Mouse (Mus musculus): Measurements from ENCODE around the gene Ncln. TPM values are rescaled to one million over a fixed set of nuclear protein-coding genes. Genes with fewer than 3 reads are reported as not detected.
A peak's percentile ranks its signal among the peaks of the same experiment; 100 is the strongest.

The Ncln gene
- polyA plus RNA-seq, 1 experiment from 2014 or later, result 56.1 TPM

GRCm38 (mm10) chr10:81526779-81527178 lies 30.6 kb upstream of the Ncln start:
- no peak; the same call in 1 of the 2 replicates for ATAC-seq (replicated peaks; ENCODE audit: low FRiP score, low read depth)

GRCm38 (mm10) chr10:81525017-81525694 lies 29.0 kb upstream of the Ncln start:
- no peaks in the 10 kb centered on the region for H3K27me3 ChIP-seq (ENCODE audit: insufficient read depth, low read length)
- WGBS, result 55% methylated on average over 12 of the region's 13 CpGs
- ATAC-seq (replicated peaks; ENCODE audit: low FRiP score, low read depth) (no peak), DNase-seq (ENCODE audit: low spot score) (no peak)
- no peaks in the 10 kb centered on the region for H3K9me3 ChIP-seq (replicated peaks; ENCODE audit: low read length)
- no peak overlapping the region for H3K4me3 ChIP-seq (replicated peaks; ENCODE audit: low read depth, low read length)
- H3K36me3 ChIP-seq (ENCODE audit: insufficient read depth, low read length), result peaks cover 12% of the 10 kb centered on the region; the same call in 1 of the 2 replicates
- H3K9ac ChIP-seq (ENCODE audit: low read depth, low read length), result no peak overlapping the region
- no peaks in the 10 kb centered on the region for H3K4me1 ChIP-seq (replicated peaks; ENCODE audit: insufficient read depth, low read length)
- TF ChIP-seq CTCF (IDR thresholded peaks at IDR 0.05; ENCODE audit: low read depth), result no peak
- H3K4me2 ChIP-seq (ENCODE audit: low read length), result no peak overlapping the region
- H3K27ac ChIP-seq, result no peak overlapping the region

More at GRCm38 (mm10) chr10:81526779-81527178, 30.6 kb upstream of the Ncln start:
- no peak overlapping the region for H3K9ac ChIP-seq (ENCODE audit: low read depth, low read length)
- no peaks in the 10 kb centered on the region for H3K27me3 ChIP-seq (ENCODE audit: insufficient read depth, low read length)
- WGBS, result 11% methylated on average over 14 of the region's 14 CpGs
- peak; percentile 88 for TF ChIP-seq CTCF (IDR thresholded peaks at IDR 0.05; ENCODE audit: low read depth)
- H3K4me3 ChIP-seq (replicated peaks; ENCODE audit: low read depth, low read length), result no peak overlapping the region
- H3K27ac ChIP-seq, result no peak overlapping the region
- H3K36me3 ChIP-seq (ENCODE audit: insufficient read depth, low read length), result peaks cover 21% of the 10 kb centered on the region; the same call in 1 of the 2 replicates
- no peaks in the 10 kb centered on the region for H3K4me1 ChIP-seq (replicated peaks; ENCODE audit: insufficient read depth, low read length)
- no peaks in the 10 kb centered on the region for H3K9me3 ChIP-seq (replicated peaks; ENCODE audit: low read length)
- peak; percentile 60 for DNase-seq (ENCODE audit: low spot score)
- no peak overlapping the region for H3K4me2 ChIP-seq (ENCODE audit: low read length)

- 28% methylated on average over 9 of the region's 9 CpGs for WGBS
- peaks cover 3% of the 10 kb centered on the region; the same call in 1 of the 2 replicates for H3K36me3 ChIP-seq (ENCODE audit: insufficient read depth, low read length)
- no peak for TF ChIP-seq CTCF (IDR thresholded peaks at IDR 0.05; ENCODE audit: low read depth)
- no peak for ATAC-seq (replicated peaks; ENCODE audit: low FRiP score, low read depth)
- H3K9me3 ChIP-seq (replicated peaks; ENCODE audit: low read length), result no peaks in the 10 kb centered on the region
- H3K9ac ChIP-seq (ENCODE audit: low read depth, low read length), result no peak within 1 kb of the TSS
- H3K4me2 ChIP-seq (ENCODE audit: low read length), result no peak within 1 kb of the TSS
- H3K4me3 ChIP-seq (replicated peaks; ENCODE audit: low read depth, low read length), result no peak within 1 kb of the TSS
- no peaks in the 10 kb centered on the region for H3K4me1 ChIP-seq (replicated peaks; ENCODE audit: insufficient read depth, low read length)
- H3K27me3 ChIP-seq (ENCODE audit: insufficient read depth, low read length), result no peaks in the 10 kb centered on the region
- H3K27ac ChIP-seq, result no peak within 1 kb of the TSS
- DNase-seq (ENCODE audit: low spot score), result no peak
These were observed 27.9 kb upstream of the Ncln start, which contains the start of gene Gna15 for GRCm38 (mm10) chr10:81524051-81524605. Gene Gna15 (minus strand): TSS chr10:81524225.

GRCm38 (mm10) chr10:81523570-81523969 lies 27.4 kb upstream of the Ncln start:
- ATAC-seq (replicated peaks; ENCODE audit: low FRiP score, low read depth) (no peak), DNase-seq (ENCODE audit: low spot score) (no peak)
- Histone ChIP-seq H3K4me2 (ENCODE audit: low read length) (no peak overlapping the region), H3K27me3 (ENCODE audit: insufficient read depth, low read length) (no peaks in the 10 kb centered on the region), H3K27ac (no peak overlapping the region), H3K36me3 (ENCODE audit: insufficient read depth, low read length) (no peaks in the 10 kb centered on the region), H3K9ac (ENCODE audit: low read depth, low read length) (no peak overlapping the region), H3K4me1 (replicated peaks; ENCODE audit: insufficient read depth, low read length) (no peaks in the 10 kb centered on the region), H3K4me3 (replicated peaks; ENCODE audit: low read depth, low read length) (no peak overlapping the region), H3K9me3 (replicated peaks; ENCODE audit: low read length) (no peaks in the 10 kb centered on the region)
- TF ChIP-seq CTCF (IDR thresholded peaks at IDR 0.05; ENCODE audit: low read depth), result no peak
- 18% methylated on average over 19 of the region's 19 CpGs for WGBS

DNA sequence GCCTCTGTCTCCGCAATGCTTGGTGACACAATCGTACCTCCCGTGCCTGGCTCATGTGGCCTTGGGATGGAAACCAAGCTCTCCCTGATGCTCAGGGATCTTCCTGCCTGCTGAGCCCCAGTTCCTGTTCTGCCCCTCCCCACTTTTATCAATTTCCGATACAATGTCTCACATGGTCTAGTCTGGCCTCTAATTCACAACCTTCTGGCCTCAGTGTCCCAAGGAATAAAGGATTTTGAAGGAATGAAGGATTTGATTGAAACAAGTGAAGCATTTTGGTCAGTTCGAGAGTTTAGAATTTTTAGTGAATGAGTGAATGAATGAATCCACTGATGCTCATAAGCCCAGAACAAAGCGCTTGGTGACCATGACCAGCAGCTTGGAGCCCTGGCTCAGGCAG lies 26.9 kb upstream of the Ncln start:
- H3K27ac ChIP-seq, result no peak overlapping the region
- H3K9ac ChIP-seq (ENCODE audit: low read depth, low read length), result no peak overlapping the region
- DNase-seq (ENCODE audit: low spot score), result no peak
- no peak for ATAC-seq (replicated peaks; ENCODE audit: low FRiP score, low read depth)
- H3K4me1 ChIP-seq (replicated peaks; ENCODE audit: insufficient read depth, low read length), result no peaks in the 10 kb centered on the region
- H3K27me3 ChIP-seq (ENCODE audit: insufficient read depth, low read length), result no peaks in the 10 kb centered on the region
- no peaks in the 10 kb centered on the region for H3K36me3 ChIP-seq (ENCODE audit: insufficient read depth, low read length)
- H3K4me2 ChIP-seq (ENCODE audit: low read length), result no peak overlapping the region
- no peak for TF ChIP-seq CTCF (IDR thresholded peaks at IDR 0.05; ENCODE audit: low read depth)
- 77% methylated on average over 6 of the region's 6 CpGs for WGBS
- H3K4me3 ChIP-seq (replicated peaks; ENCODE audit: low read depth, low read length), result no peak overlapping the region
- no peaks in the 10 kb centered on the region for H3K9me3 ChIP-seq (replicated peaks; ENCODE audit: low read length)

DNA sequence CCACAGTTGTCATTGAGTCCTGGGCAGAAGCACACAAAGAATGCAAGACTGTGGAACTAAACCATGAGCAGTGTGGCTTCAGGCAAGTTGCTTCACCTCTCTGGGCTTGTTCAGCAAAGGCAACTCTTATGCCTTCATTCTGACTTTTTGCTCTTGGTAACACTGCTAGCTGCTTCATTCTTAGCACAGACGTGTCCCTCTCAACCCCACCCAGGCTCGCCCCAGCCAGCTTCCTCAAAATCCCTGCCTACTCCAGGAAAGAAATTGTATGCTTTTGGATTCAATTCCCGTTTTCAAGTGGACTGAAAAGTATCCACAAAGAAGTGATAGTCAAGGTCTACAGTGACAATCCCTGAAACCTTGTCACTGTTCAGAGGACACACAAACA lies 23.8 kb upstream of the Ncln start:
- no peak overlapping the region for H3K27ac ChIP-seq
- no peak for TF ChIP-seq CTCF (IDR thresholded peaks at IDR 0.05; ENCODE audit: low read depth)
- no peaks in the 10 kb centered on the region for H3K9me3 ChIP-seq (replicated peaks; ENCODE audit: low read length)
- DNase-seq (ENCODE audit: low spot score), result no peak
- H3K36me3 ChIP-seq (ENCODE audit: insufficient read depth, low read length), result no peaks in the 10 kb centered on the region
- 68% methylated on average over 3 of the region's 3 CpGs for WGBS
- no peak overlapping the region for H3K4me2 ChIP-seq (ENCODE audit: low read length)
- no peaks in the 10 kb centered on the region for H3K27me3 ChIP-seq (ENCODE audit: insufficient read depth, low read length)
- H3K9ac ChIP-seq (ENCODE audit: low read depth, low read length), result no peak overlapping the region
- H3K4me3 ChIP-seq (replicated peaks; ENCODE audit: low read depth, low read length), result no peak overlapping the region
- H3K4me1 ChIP-seq (replicated peaks; ENCODE audit: insufficient read depth, low read length), result no peaks in the 10 kb centered on the region
- ATAC-seq (replicated peaks; ENCODE audit: low FRiP score, low read depth), result no peak
